Mouse (Mus musculus) liver, embryonic 13.5 days (tissue): ENCODE results near the gene Ptgr2. TPM values are rescaled to one million over a fixed set of nuclear protein-coding genes. Genes with fewer than 3 reads are reported as not detected.

Source experiments
- ATAC-seq: fragments of 200-750 bp; cut with Nextera tagmentation; 2 replicates; pipeline ENCODE4 v1.8.0; 2017; ENCODE audit warnings: low read depth, mild to moderate bottlenecking, moderate number of reproducible peaks, moderate library complexity
- DNase-seq: peaks from one replicate; pipeline ENCODE4 v3.0.0; 2022
- H3K27ac ChIP-seq: fragments of 300-500 bp; sonication (generic); 2 replicates; pipeline ENCODE4 v1.5.1; 2015; ENCODE audit warnings: moderate library complexity, mild to moderate bottlenecking, inconsistent platforms
- H3K27me3 ChIP-seq: fragments of 300-500 bp; sonication (generic); 2 replicates; pipeline ENCODE4 v1.6.1; 2015; ENCODE audit warnings: mild to moderate bottlenecking, inconsistent platforms
- H3K36me3 ChIP-seq: fragments of 300-500 bp; sonication (generic); 2 replicates; pipeline ENCODE4 v1.6.1; 2015; ENCODE audit warnings: mild to moderate bottlenecking, inconsistent platforms
- H3K4me1 ChIP-seq: fragments of 300-500 bp; sonication (generic); replicated peaks from 2 replicates; pipeline ENCODE4 v1.6.1; 2015; ENCODE audit warnings: inconsistent platforms
- H3K4me2 ChIP-seq: fragments of 300-500 bp; sonication (generic); 2 replicates; pipeline ENCODE4 v1.6.1; 2015; ENCODE audit warnings: inconsistent platforms, mild to moderate bottlenecking, moderate library complexity
- H3K4me3 ChIP-seq: fragments of 300-500 bp; sonication (generic); replicated peaks from 2 replicates; pipeline ENCODE4 v1.5.1; 2015; ENCODE audit warnings: mild to moderate bottlenecking, inconsistent platforms
- H3K9ac ChIP-seq: fragments of 300-500 bp; sonication (generic); 2 replicates; pipeline ENCODE4 v1.6.1; 2015; ENCODE audit warnings: mild to moderate bottlenecking, inconsistent platforms
- H3K9me3 ChIP-seq: fragments of 300-500 bp; sonication (generic); replicated peaks from 2 replicates; pipeline ENCODE4 v1.6.1; 2016; ENCODE audit warnings: inconsistent platforms
- WGBS: fragments of 180-500 bp; shearing (Covaris S2); methylation state at CpG from one replicate; pipeline ENCODE4 v1.1.7; 2015; ENCODE audit not compliant: insufficient replicate concordance; 5-methylcytosine and 5-hydroxymethylcytosine counted together
- polyA plus RNA-seq: library from polyadenylated mRNA; unstranded; fragments of >200 nt; fragmentation: Nextera tagmentation; extraction: Ambion mirVana; gene quantifications from 2 replicates; pipeline ENCODE4 v1.2.1, GENCODE M21; 2015

Gene Ptgr2
- polyA plus RNA-seq, 1 experiment from 2014 or later, result 29.3 TPM

DNA sequence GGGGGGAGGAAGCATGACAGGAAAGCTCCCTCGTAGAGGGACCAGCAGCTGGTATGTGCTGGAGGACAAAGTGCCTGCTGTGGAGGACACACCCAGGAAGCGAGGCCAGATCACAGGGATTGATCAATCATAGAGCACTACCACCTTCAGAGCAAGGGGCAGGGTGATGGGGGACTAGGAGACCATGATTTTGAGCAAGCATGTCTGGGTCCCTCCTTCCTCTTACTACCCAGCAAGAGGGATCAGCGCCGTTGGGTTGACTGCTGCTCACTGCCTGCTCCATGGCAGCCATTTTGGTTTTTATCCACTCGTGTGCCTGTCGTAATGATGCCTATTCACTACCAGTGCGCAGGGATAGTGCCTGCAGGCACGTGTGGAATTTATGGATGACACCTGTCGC is 79.3 kb downstream of the Ptgr2 start:
- Histone ChIP-seq H3K4me3 (no peak overlapping the region), H3K4me2 (no peak overlapping the region), H3K27ac (no peak overlapping the region; the same call in 1 of the 2 replicates), H3K9me3 (no peaks in the 10 kb centered on the region), H3K36me3 (peaks cover 25% of the 10 kb centered on the region), H3K4me1 (peaks cover 56% of the 10 kb centered on the region), H3K9ac (no peak overlapping the region), H3K27me3 (no peaks in the 10 kb centered on the region)
- DNase-seq (no peak), ATAC-seq (no peak)
- 70% methylated on average over 9 of the region's 9 CpGs for WGBS

DNA sequence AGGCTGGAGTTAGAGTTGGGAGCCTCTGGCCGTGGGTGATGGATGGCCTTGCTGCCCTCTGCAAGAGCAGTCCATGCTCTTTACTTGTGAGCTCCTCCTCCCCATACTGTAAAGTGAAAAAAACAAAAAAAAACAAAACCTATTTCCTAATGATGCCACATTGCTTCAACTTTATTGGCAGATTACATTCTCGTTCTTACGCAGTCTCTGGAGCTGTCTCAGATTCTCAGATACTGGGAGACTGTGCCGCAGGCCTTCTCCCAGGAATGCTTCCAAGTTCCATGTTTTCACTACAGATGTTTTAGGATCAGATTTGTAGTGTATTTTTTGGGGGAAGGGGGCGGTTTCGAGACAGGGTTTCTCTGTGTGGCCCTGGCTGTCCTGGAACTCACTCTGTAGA is 80.1 kb downstream of the Ptgr2 start:
- no peak for ATAC-seq
- Histone ChIP-seq H3K4me3 (no peak overlapping the region), H3K27ac (no peak overlapping the region), H3K27me3 (no peaks in the 10 kb centered on the region), H3K4me2 (no peak overlapping the region), H3K9ac (no peak overlapping the region), H3K4me1 (peaks cover 47% of the 10 kb centered on the region), H3K36me3 (peaks cover 33% of the 10 kb centered on the region), H3K9me3 (no peaks in the 10 kb centered on the region)
- no peak for DNase-seq
- 81% methylated on average over 6 of the region's 6 CpGs for WGBS

Other genes with a start within 250 kb of the Ptgr2 start
- 6.7 and 7.9 TPM in 2 replicates for gene Acot4, start 246.9 kb upstream of the Ptgr2 start, polyA plus RNA-seq
- gene Gm49366, start 246.3 kb upstream of the Ptgr2 start, polyA plus RNA-seq, result 0.46 TPM in 1 of 2 replicates, not detected in the other
- 4.2 and 4.7 TPM in 2 replicates for gene Acot3, start 233.1 kb upstream of the Ptgr2 start, polyA plus RNA-seq
- gene Acot5, start 215.9 kb upstream of the Ptgr2 start, polyA plus RNA-seq, result not detected in 2 replicates
- 0.40 and 0.51 TPM in 2 replicates for gene Acot6, start 184.6 kb upstream of the Ptgr2 start, polyA plus RNA-seq
- 0.23 and 0.27 TPM in 2 replicates for gene Dnal1, start 170.9 kb upstream of the Ptgr2 start, polyA plus RNA-seq
- 0.14 TPM in 1 of 2 replicates, not detected in the other for gene Pnma1, start 136.7 kb upstream of the Ptgr2 start, polyA plus RNA-seq
- 3.7 and 4.4 TPM in 2 replicates for gene Elmsan1, start 66.4 kb upstream of the Ptgr2 start, polyA plus RNA-seq
- 44.5 and 49.1 TPM in 2 replicates for gene Zfp410, start 31.6 kb downstream of the Ptgr2 start, polyA plus RNA-seq
- 29.4 and 29.6 TPM in 2 replicates for gene Coq6, start 76.4 kb downstream of the Ptgr2 start, polyA plus RNA-seq
- 1.4 and 1.5 TPM in 2 replicates for gene Fam161b, start 76.6 kb downstream of the Ptgr2 start, polyA plus RNA-seq
- gene Entpd5, start 123.8 kb downstream of the Ptgr2 start, polyA plus RNA-seq, result 11.5 and 14.1 TPM in 2 replicates
- 0.24 and 0.75 TPM in 2 replicates for gene Bbof1, start 123.8 kb downstream of the Ptgr2 start, polyA plus RNA-seq
- gene Rnf113a2, start 132.0 kb downstream of the Ptgr2 start, polyA plus RNA-seq, result 15.8 and 20.2 TPM in 2 replicates
- gene Aldh6a1, start 165.8 kb downstream of the Ptgr2 start, polyA plus RNA-seq, result 17.0 and 23.4 TPM in 2 replicates
- gene Lin52, start 166.2 kb downstream of the Ptgr2 start, polyA plus RNA-seq, result 12.7 and 14.4 TPM in 2 replicates